Mouse (Mus musculus): ENCODE results near the gene Atp5d. TPM values are rescaled to one million over a fixed set of nuclear protein-coding genes. Genes with fewer than 3 reads are reported as not detected.
A peak's percentile ranks its signal among the peaks of the same experiment; 100 is the strongest.

Gene Atp5d
- polyA plus RNA-seq, 1 experiment: 709 TPM

DNA sequence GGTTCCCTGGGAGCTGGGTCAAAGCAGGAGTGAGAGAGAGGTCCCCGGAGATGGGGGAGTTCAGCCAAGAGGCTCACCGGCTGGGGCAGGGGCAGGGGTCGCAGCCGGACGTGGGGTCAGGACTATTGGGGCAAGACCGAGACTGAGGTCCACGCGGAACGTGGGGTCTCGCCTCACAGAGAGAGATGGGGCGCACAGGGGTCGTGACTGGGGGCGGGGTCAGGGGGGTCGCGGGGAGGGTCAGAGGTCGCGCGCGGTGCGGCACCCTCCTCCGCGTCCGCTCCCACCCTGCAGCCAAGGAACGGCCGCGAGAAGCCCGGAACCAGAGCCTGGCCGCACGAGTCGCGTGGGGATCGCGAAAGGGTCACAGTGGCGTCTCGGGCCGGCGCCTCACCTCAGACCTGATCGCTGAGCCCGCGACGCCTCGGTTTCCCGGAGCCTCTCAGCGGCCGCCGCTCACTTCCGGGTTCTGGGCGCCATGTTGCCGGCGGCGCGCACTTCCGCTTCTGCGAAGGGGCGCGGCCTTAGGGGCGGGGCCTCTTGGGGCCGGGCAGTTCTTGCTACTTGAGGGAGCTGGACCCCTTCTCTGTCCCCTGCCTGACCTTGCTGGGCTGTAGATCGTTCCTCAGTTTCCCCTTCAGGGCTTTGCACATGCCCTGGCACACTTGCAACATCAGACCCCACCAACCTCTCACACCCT lies 36.1 kb upstream of the Atp5d start:
- peak; percentile 88 for DNase-seq
- peaks cover 27% of the 10 kb centered on the region for H3K4me1 ChIP-seq (ENCODE audit: control insufficient read depth, insufficient read depth, low read length)
- TF ChIP-seq POLR2A (IDR thresholded peaks at IDR 0.05; ENCODE audit: borderline replicate concordance, extremely low read depth, low read depth, low read length): peak; percentile 71
- TF ChIP-seq CTCF (IDR thresholded peaks at IDR 0.05; ENCODE audit: insufficient read depth, low read length): no peak
- WGBS: under 1% methylated on average over 59 of the region's 59 CpGs
- peak overlapping the region; percentile 96 for H3K4me3 ChIP-seq (replicated peaks; ENCODE audit: extremely low read depth, low read depth, low read length)

DNA sequence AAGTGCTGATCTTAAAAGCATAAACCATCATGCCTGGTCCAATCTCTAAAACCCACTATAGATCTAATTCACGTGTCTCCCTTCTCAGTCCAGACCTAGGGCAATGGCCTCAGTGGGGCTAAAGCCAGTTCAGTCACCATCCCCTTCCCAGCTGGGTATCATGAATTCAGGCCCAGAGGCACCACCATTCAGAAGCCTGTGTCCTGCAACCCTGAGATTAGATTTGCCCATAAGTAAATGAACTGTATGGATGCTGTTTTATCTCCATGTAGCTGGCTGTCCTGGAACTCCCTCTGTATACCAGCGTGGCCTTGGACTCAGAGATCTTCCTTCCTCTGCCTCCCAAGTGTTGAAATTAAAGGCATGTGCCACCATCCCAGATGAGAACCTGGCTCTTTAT lies 35.4 kb upstream of the Atp5d start:
- 84% methylated on average over 2 of the region's 2 CpGs for WGBS
- Histone ChIP-seq H3K4me3 (replicated peaks; ENCODE audit: extremely low read depth, low read depth, low read length) (no peak overlapping the region), H3K4me1 (ENCODE audit: control insufficient read depth, insufficient read depth, low read length) (peaks cover 23% of the 10 kb centered on the region)
- no peak for TF ChIP-seq POLR2A (IDR thresholded peaks at IDR 0.05; ENCODE audit: borderline replicate concordance, extremely low read depth, low read depth, low read length)
- no peak for TF ChIP-seq CTCF (IDR thresholded peaks at IDR 0.05; ENCODE audit: insufficient read depth, low read length)
- no peak for DNase-seq

DNA sequence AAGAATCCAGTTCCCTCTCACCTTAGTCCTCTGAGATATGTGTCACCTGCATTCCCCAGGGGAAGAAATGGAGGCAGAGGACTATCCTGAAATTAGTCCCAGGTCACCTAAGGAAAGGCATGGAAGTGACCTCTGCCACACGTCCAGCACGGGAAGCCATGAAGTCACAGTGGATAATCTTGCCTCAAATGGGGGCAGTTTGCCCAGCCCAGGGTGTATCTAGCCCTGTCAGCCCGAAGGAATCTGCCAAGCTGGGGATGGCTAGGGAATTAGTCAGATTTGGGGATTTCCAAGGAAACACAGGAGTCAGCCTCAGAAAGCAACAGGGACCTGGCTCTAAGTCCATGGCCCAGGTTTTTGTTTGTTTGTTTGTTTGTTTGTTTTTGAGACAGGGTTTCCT lies 34.3 kb upstream of the Atp5d start:
- H3K4me3 ChIP-seq (replicated peaks; ENCODE audit: extremely low read depth, low read depth, low read length): no peak overlapping the region
- H3K4me1 ChIP-seq (ENCODE audit: control insufficient read depth, insufficient read depth, low read length): peaks cover 20% of the 10 kb centered on the region
- TF ChIP-seq POLR2A (IDR thresholded peaks at IDR 0.05; ENCODE audit: borderline replicate concordance, extremely low read depth, low read depth, low read length) (no peak), CTCF (IDR thresholded peaks at IDR 0.05; ENCODE audit: insufficient read depth, low read length) (no peak)
- no peak for DNase-seq
- 66% methylated on average over 3 of the region's 3 CpGs for WGBS

DNA sequence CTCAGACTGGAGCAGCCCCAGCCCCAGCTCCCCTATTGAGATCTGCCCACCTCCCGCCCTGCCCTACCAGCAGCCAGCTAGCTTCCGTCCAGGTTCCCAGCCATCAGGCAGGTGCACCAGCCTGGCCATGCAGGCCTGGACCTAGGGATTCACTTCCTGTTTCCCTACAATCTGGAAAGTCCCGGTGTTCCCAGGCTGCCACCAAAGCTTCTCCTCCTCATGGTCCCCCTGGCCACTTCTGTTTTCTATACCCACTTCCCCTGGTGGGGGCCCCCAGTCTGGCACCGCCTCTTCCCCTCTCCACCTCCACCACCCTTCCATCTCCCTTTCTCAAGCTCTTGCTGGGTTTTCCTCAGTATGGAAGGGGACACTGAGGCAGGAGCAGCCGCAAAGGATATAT lies 33.0 kb upstream of the Atp5d start, which contains the start of gene Sbno2:
Gene Sbno2 (minus strand): TSS at position 112 of the 400 bp plus-strand sequence.
- DNase-seq: no peak
- WGBS: 61% methylated on average over 5 of the region's 5 CpGs
- H3K4me1 ChIP-seq (ENCODE audit: control insufficient read depth, insufficient read depth, low read length): peaks cover 14% of the 10 kb centered on the region
- no peak within 1 kb of the TSS for H3K4me3 ChIP-seq (replicated peaks; ENCODE audit: extremely low read depth, low read depth, low read length)
- TF ChIP-seq POLR2A (IDR thresholded peaks at IDR 0.05; ENCODE audit: borderline replicate concordance, extremely low read depth, low read depth, low read length): no peak
- TF ChIP-seq CTCF (IDR thresholded peaks at IDR 0.05; ENCODE audit: insufficient read depth, low read length): no peak

DNA sequence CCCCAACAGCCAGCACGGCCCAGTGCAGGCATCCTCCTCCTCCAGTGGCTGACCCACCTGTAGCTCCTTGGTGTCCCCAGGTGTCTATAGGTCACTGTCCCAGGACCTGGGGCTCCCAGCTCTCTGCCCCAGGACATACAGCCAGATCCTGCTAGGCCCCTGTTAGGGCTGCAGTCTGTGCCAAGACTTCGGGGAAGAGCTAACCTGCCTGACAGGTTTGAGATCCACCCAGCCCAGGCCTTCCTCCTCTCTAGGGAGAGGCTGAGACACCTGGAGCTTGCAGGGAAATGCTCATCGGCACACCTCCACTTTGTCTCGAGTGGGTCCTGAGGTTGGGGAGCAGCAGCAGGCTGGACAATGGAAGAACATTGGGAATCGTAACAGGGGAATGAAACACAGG lies 32.5 kb upstream of the Atp5d start:
- DNase-seq: no peak
- H3K4me1 ChIP-seq (ENCODE audit: control insufficient read depth, insufficient read depth, low read length): peaks cover 10% of the 10 kb centered on the region
- TF ChIP-seq POLR2A (IDR thresholded peaks at IDR 0.05; ENCODE audit: borderline replicate concordance, extremely low read depth, low read depth, low read length) (no peak), CTCF (IDR thresholded peaks at IDR 0.05; ENCODE audit: insufficient read depth, low read length) (no peak)
- H3K4me3 ChIP-seq (replicated peaks; ENCODE audit: extremely low read depth, low read depth, low read length): no peak overlapping the region
- 66% methylated on average over 5 of the region's 5 CpGs for WGBS

DNA sequence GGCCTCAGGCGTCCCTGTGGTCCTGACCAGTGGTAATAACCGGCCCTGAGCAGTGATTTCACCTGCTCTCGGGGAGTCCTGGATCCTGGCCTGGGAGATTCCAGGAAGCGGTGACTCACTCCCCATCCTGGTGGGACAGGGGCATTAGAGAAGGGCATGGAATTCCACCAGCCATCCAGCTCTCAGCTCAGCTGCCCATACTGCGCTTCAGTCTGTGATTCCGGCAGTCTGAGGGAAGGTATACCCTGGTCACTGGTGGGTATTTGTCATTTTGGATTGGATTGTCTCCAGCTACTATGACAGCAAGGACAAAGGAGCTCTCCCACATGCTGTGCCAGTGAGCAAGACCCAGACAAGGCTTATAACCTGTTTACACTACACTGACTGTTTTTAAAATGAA lies 30.8 kb upstream of the Atp5d start:
- H3K4me3 ChIP-seq (replicated peaks; ENCODE audit: extremely low read depth, low read depth, low read length): no peak overlapping the region
- H3K4me1 ChIP-seq (ENCODE audit: control insufficient read depth, insufficient read depth, low read length): peaks cover 3% of the 10 kb centered on the region
- 28% methylated on average over 6 of the region's 6 CpGs for WGBS
- no peak for DNase-seq
- no peak for TF ChIP-seq POLR2A (IDR thresholded peaks at IDR 0.05; ENCODE audit: borderline replicate concordance, extremely low read depth, low read depth, low read length)
- no peak for TF ChIP-seq CTCF (IDR thresholded peaks at IDR 0.05; ENCODE audit: insufficient read depth, low read length)

DNA sequence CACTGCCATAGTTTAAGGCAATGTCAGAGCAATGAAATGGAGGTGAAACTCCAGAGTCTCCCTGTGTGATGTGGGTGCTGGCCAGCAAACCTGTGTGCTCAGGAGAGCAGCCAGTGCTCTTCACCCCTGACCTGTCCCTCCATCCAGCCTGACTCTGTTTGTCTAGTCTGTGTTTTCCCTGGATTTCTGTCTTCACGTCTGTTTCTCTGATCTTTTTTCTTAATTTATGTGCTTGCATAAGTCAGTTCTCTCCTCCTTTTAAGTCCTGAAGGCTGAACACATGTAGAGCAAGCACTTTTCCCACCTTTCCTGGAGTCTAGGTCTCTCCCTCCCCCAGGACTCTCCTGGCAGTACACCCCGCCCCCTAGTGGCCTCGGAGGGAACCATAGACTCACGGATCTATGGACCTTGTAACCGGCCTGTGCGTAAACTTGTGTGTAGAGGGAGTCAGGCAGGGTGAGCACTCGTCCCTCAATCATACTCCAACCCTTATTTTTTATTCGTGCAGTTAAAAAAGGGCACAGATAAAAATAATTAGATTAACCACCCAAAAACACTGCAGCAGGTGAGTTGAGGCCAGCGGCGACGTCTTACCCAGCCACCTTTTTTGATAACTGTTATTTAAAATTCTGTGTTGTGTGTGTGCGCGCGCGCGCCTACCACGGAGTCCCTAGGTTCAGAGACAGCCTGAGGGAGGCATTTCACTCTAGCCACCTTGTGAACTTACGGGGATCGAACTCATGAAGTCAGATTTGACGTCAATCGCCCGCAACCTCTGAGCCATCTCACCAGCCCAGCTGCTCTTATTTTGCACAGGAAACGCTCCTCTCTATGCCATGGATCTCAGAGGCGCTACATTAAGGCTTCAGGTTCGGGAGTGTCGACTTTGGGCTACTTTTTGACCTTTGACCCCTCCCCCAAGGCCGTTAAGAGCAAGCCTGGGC lies 23.8 kb upstream of the Atp5d start:
- WGBS: 4% methylated on average over 27 of the region's 27 CpGs
- peak; percentile 91 for DNase-seq
- Histone ChIP-seq H3K4me3 (replicated peaks; ENCODE audit: extremely low read depth, low read depth, low read length) (peak overlapping the region; percentile 82), H3K4me1 (ENCODE audit: control insufficient read depth, insufficient read depth, low read length) (peaks cover 13% of the 10 kb centered on the region)
- TF ChIP-seq CTCF (IDR thresholded peaks at IDR 0.05; ENCODE audit: insufficient read depth, low read length) (peak; percentile 91), POLR2A (IDR thresholded peaks at IDR 0.05; ENCODE audit: borderline replicate concordance, extremely low read depth, low read depth, low read length) (no peak)

DNA sequence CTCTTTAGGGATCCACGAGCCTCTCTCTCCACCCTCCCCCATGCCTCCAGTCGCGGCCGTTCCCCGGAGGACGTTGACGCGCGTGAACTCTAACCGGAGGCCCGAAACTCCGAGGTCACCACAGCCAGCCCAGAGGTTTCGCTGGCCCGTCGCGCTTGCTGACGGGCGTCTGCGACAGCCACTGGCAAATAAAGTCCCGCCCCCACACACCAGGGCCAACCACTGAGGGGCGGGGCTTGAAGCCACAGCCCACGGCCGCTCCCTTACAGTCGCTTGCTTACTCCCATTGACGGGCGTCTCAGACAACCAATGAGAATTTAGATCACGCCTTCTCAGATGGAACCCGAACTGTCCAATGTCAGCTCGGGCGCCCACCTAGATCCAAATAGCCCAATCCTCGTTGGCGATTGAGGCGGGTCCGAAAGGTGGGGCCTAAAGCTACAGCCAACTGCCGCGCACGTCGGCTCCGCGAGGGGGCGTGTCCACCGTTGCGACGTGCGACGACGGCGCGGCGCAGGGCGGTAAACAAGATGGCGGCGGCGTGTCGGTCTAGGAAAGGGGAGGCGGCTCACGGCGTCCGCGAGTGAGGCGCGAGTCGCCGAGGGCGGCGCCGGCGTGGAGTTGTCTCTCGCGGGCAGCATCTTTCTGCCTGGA lies 23.0 kb upstream of the Atp5d start, which contains the start of gene Stk11:
Gene Stk11 (plus strand): TSS at position 514 of the 654 bp plus-strand sequence.
- WGBS: under 1% methylated on average over 70 of the region's 70 CpGs

DNA sequence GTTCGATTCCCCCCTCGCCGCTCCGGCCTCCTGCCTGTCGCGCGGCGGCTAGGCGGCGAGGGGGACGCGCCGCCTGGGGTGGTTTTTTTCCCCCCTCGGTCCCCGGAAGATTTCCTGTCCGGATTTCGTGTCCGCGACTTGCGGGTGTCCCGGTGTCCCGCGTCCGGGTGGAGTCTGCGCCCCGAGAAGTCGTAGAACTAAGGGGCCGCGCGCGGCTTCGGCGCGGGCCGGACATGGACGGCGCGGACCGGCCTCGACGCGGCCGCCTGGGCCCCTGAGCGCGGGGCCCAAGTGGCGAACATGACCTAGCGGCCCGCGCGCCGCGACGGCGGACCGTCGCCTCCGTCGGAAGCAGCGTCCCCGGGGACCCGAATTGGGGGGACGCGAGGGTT lies 22.5 kb upstream of the Atp5d start:
- no peak for DNase-seq
- peaks cover 13% of the 10 kb centered on the region for H3K4me1 ChIP-seq (ENCODE audit: control insufficient read depth, insufficient read depth, low read length)
- under 1% methylated on average over 63 of the region's 63 CpGs for WGBS
- TF ChIP-seq CTCF (IDR thresholded peaks at IDR 0.05; ENCODE audit: insufficient read depth, low read length): no peak
- no peak for TF ChIP-seq POLR2A (IDR thresholded peaks at IDR 0.05; ENCODE audit: borderline replicate concordance, extremely low read depth, low read depth, low read length)
- H3K4me3 ChIP-seq (replicated peaks; ENCODE audit: extremely low read depth, low read depth, low read length): peak overlapping the region; percentile 83

More for the DNA sequence above, 23.0 kb upstream of the Atp5d start, which contains the start of gene Stk11:
- peak; percentile 97 for DNase-seq
- Histone ChIP-seq H3K4me1 (ENCODE audit: control insufficient read depth, insufficient read depth, low read length) (peaks cover 13% of the 10 kb centered on the region), H3K4me3 (replicated peaks; ENCODE audit: extremely low read depth, low read depth, low read length) (peak within 1 kb of the TSS; percentile 83)
- TF ChIP-seq CTCF (IDR thresholded peaks at IDR 0.05; ENCODE audit: insufficient read depth, low read length) (no peak), POLR2A (IDR thresholded peaks at IDR 0.05; ENCODE audit: borderline replicate concordance, extremely low read depth, low read depth, low read length) (peak; percentile 90; the same call in 1 of the 2 replicates)

Data from lung, adult 2 months (tissue).